Mouse (Mus musculus) MEL (cell line): Measurements from ENCODE around the gene Slc25a33. TPM values are rescaled to one million over a fixed set of nuclear protein-coding genes. Genes with fewer than 3 reads are reported as not detected.

ENCODE experiments used
- DNase-seq: peaks from one replicate; pipeline ENCODE4 v3.0.0; 2011; ENCODE audit warnings: low read depth, low spot score
- H3K27ac ChIP-seq: 2 replicates; pipeline ENCODE4 v1.5.1; 2012; ENCODE audit warnings: low read depth, mild to moderate bottlenecking, control low read depth, low read length, moderate library complexity; ENCODE audit not compliant: control insufficient read depth
- H3K27me3 ChIP-seq, 2 experiments: fragments of 150-350 bp in 1 of 2; sonication (generic) in 1 of 2; 2 replicates each; pipeline ENCODE4 v1.6.1; 2012; ENCODE audit warnings: low read length in 2 of 2, mild to moderate bottlenecking in 2 of 2, improper control_type of control experiment in 1 of 2, moderate library complexity in 1 of 2; ENCODE audit not compliant: insufficient read depth in 2 of 2, control insufficient read depth in 1 of 2
- H3K36me3 ChIP-seq, 2 experiments: 2 replicates each; pipeline ENCODE4 v1.6.1; 2012 to 2014; ENCODE audit warnings: low read length in 2 of 2, improper control_type of control experiment in 1 of 2, inconsistent platforms in 1 of 2, mild to moderate bottlenecking in 1 of 2; ENCODE audit not compliant: insufficient read depth in 2 of 2, control insufficient read depth in 1 of 2
- H3K4me1 ChIP-seq, 2 experiments: fragments of 150-350 bp in 1 of 2; sonication (generic) in 1 of 2; 2 replicates each; pipeline ENCODE4 v1.6.1; 2012; ENCODE audit warnings: low read length in 2 of 2, improper control_type of control experiment in 1 of 2, mild to moderate bottlenecking in 1 of 2; ENCODE audit not compliant: insufficient read depth in 2 of 2, control insufficient read depth in 1 of 2
- H3K4me3 ChIP-seq, 2 experiments: fragments of 150-350 bp in 1 of 2; sonication (generic) in 1 of 2; 2 replicates each; pipeline ENCODE4 v1.5.1; 2012; ENCODE audit warnings: low read depth in 2 of 2, low read length in 2 of 2, mild to moderate bottlenecking in 2 of 2, moderate library complexity in 2 of 2, control low read depth in 1 of 2, improper control_type of control experiment in 1 of 2; ENCODE audit not compliant: control insufficient read depth in 1 of 2, insufficient read depth in 1 of 2
- H3K79me2 ChIP-seq: 2 replicates; pipeline ENCODE4 v1.6.1; 2012; ENCODE audit warnings: mild to moderate bottlenecking, low read length, moderate library complexity; ENCODE audit not compliant: control insufficient read depth, poor library complexity, insufficient read depth
- H3K9ac ChIP-seq: 2 replicates; pipeline ENCODE4 v1.6.1; 2012; ENCODE audit warnings: low read depth, mild to moderate bottlenecking, control low read depth, low read length, moderate library complexity; ENCODE audit not compliant: control insufficient read depth, poor library complexity, severe bottlenecking
- H3K9me3 ChIP-seq: fragments of 150-350 bp; sonication (generic); replicated peaks from 2 replicates; pipeline ENCODE4 v1.6.1; 2012; ENCODE audit warnings: mild to moderate bottlenecking, low read length, improper control_type of control experiment, moderate library complexity; ENCODE audit not compliant: insufficient read depth
- BHLHE40 ChIP-seq: IDR thresholded peaks from 2 replicates; pipeline ENCODE4 v1.6.1; 2012; ENCODE audit warnings: low read depth, mild to moderate bottlenecking, inconsistent platforms, low read length, improper control_type of control experiment, borderline replicate concordance
- CHD1 ChIP-seq: IDR thresholded peaks from 2 replicates; pipeline ENCODE4 v1.6.1; 2012; ENCODE audit warnings: low read depth, mild to moderate bottlenecking, inconsistent platforms, low read length, improper control_type of control experiment
- CTCF ChIP-seq, 3 experiments: IDR thresholded peaks in 2 of 3; conservative IDR thresholded peaks in 1 of 3; 2 replicates each; pipeline ENCODE4 v1.5.1; 2011 to 2012; ENCODE audit warnings: low read length in 3 of 3, low read depth in 2 of 3, mild to moderate bottlenecking in 2 of 3, improper control_type of control experiment in 1 of 3, inconsistent platforms in 1 of 3, mixed read lengths in 1 of 3, moderate library complexity in 1 of 3; ENCODE audit not compliant: control insufficient read depth in 1 of 3, insufficient read depth in 1 of 3, poor library complexity in 1 of 3, severe bottlenecking in 1 of 3
- EP300 ChIP-seq, 2 experiments: IDR thresholded peaks; 2 replicates each; pipeline ENCODE4 v1.6.1; 2011; ENCODE audit warnings: improper control_type of control experiment in 2 of 2, low read length in 2 of 2, low read depth in 1 of 2, mild to moderate bottlenecking in 1 of 2
- ETS1 ChIP-seq: IDR thresholded peaks from 2 replicates; pipeline ENCODE4 v1.6.1; 2012; ENCODE audit warnings: low read depth, mild to moderate bottlenecking, inconsistent platforms, low read length, improper control_type of control experiment, moderate library complexity
- GATA1 ChIP-seq: IDR thresholded peaks from 2 replicates; pipeline ENCODE4 v1.6.1; 2011; ENCODE audit warnings: low read depth, low read length, improper control_type of control experiment
- HCFC1 ChIP-seq: IDR thresholded peaks from 2 replicates; pipeline ENCODE4 v1.6.1; 2012; ENCODE audit warnings: low read depth, mild to moderate bottlenecking, inconsistent platforms, low read length, improper control_type of control experiment, moderate library complexity
- JUND ChIP-seq: IDR thresholded peaks from 2 replicates; pipeline ENCODE4 v1.6.1; 2011; ENCODE audit warnings: low read depth, mild to moderate bottlenecking, improper control_type of control experiment, low read length
- KAT2A ChIP-seq: conservative IDR thresholded peaks from 2 replicates; pipeline ENCODE4 v1.6.1; 2012; ENCODE audit warnings: low read depth, low read length, improper control_type of control experiment, inconsistent platforms
- MAFK ChIP-seq: IDR thresholded peaks from 2 replicates; pipeline ENCODE4 v1.6.1; 2011; ENCODE audit warnings: low read depth, mild to moderate bottlenecking, low read length, improper control_type of control experiment, borderline replicate concordance
- MAZ ChIP-seq: IDR thresholded peaks from 2 replicates; pipeline ENCODE4 v1.6.1; 2012; ENCODE audit warnings: low read depth, mild to moderate bottlenecking, inconsistent platforms, low read length, improper control_type of control experiment
- MEF2A ChIP-seq: IDR thresholded peaks from 2 replicates; pipeline ENCODE4 v1.6.1; 2014; ENCODE audit warnings: low read depth, mild to moderate bottlenecking, inconsistent platforms, low read length, improper control_type of control experiment; ENCODE audit not compliant: poor library complexity, insufficient replicate concordance, severe bottlenecking; ENCODE audit errors: extremely low read depth
- MXI1 ChIP-seq: IDR thresholded peaks from 2 replicates; pipeline ENCODE4 v1.6.1; 2011; ENCODE audit warnings: mild to moderate bottlenecking, low read depth, low read length, improper control_type of control experiment
- MYB ChIP-seq: IDR thresholded peaks from 2 replicates; pipeline ENCODE4 v1.6.1; 2011; ENCODE audit warnings: mild to moderate bottlenecking, low read depth, low read length, improper control_type of control experiment
- MYC ChIP-seq: IDR thresholded peaks from 2 replicates; pipeline ENCODE4 v1.6.1; 2011; ENCODE audit warnings: low read depth, mild to moderate bottlenecking, low read length, improper control_type of control experiment, moderate library complexity
- NELFE ChIP-seq: IDR thresholded peaks from 2 replicates; pipeline ENCODE4 v1.6.1; 2011; ENCODE audit warnings: low read depth, low read length, improper control_type of control experiment
- NRF1 ChIP-seq: IDR thresholded peaks from 2 replicates; pipeline ENCODE4 v1.6.1; 2014; ENCODE audit warnings: low read depth, mild to moderate bottlenecking, inconsistent platforms, low read length, improper control_type of control experiment, moderate library complexity; ENCODE audit not compliant: poor library complexity, insufficient read depth, severe bottlenecking
- POLR2A ChIP-seq, 2 experiments: IDR thresholded peaks; 2 replicates each; pipeline ENCODE4 v1.6.1; 2011 to 2012; ENCODE audit warnings: low read length in 2 of 2, mild to moderate bottlenecking in 2 of 2, control low read depth in 1 of 2, improper control_type of control experiment in 1 of 2, low read depth in 1 of 2, moderate library complexity in 1 of 2; ENCODE audit not compliant: control insufficient read depth in 1 of 2, insufficient read depth in 1 of 2, poor library complexity in 1 of 2
- POLR2AphosphoS2 ChIP-seq: IDR thresholded peaks from 2 replicates; pipeline ENCODE4 v1.6.1; 2011; ENCODE audit warnings: low read length, improper control_type of control experiment
- POLR2AphosphoS5 ChIP-seq: IDR thresholded peaks from 2 replicates; pipeline ENCODE4 v1.6.1; 2012; ENCODE audit warnings: low read depth, borderline replicate concordance, mild to moderate bottlenecking, inconsistent platforms, low read length, moderate library complexity, mixed read lengths
- RAD21 ChIP-seq: IDR thresholded peaks from 2 replicates; pipeline ENCODE4 v1.6.1; 2011; ENCODE audit warnings: mild to moderate bottlenecking, low read depth, low read length, improper control_type of control experiment
- RCOR1 ChIP-seq: IDR thresholded peaks from 2 replicates; pipeline ENCODE4 v1.6.1; 2012; ENCODE audit warnings: low read depth, mild to moderate bottlenecking, inconsistent platforms, low read length, improper control_type of control experiment
- SIN3A ChIP-seq: IDR thresholded peaks from 2 replicates; pipeline ENCODE4 v1.6.1; 2012; ENCODE audit warnings: low read length, improper control_type of control experiment, inconsistent platforms
- SMC3 ChIP-seq: IDR thresholded peaks from 2 replicates; pipeline ENCODE4 v1.6.1; 2011; ENCODE audit warnings: low read depth, low read length, improper control_type of control experiment
- TBP ChIP-seq: IDR thresholded peaks from 2 replicates; pipeline ENCODE4 v1.8.0; 2011; ENCODE audit warnings: low read depth, low read length, improper control_type of control experiment
- TCF12 ChIP-seq: IDR thresholded peaks from 2 replicates; pipeline ENCODE4 v1.6.1; 2014; ENCODE audit warnings: low read depth, mild to moderate bottlenecking, inconsistent platforms, low read length, improper control_type of control experiment, moderate library complexity
- UBTF ChIP-seq: IDR thresholded peaks from 2 replicates; pipeline ENCODE4 v1.6.1; 2012; ENCODE audit warnings: low read depth, mild to moderate bottlenecking, inconsistent platforms, low read length, improper control_type of control experiment, moderate library complexity, borderline replicate concordance; ENCODE audit not compliant: insufficient read depth
- USF1 ChIP-seq: IDR thresholded peaks from 2 replicates; pipeline ENCODE4 v1.6.1; 2014; ENCODE audit warnings: low read depth, mild to moderate bottlenecking, inconsistent platforms, low read length, improper control_type of control experiment, moderate library complexity
- ZC3H11A ChIP-seq: IDR thresholded peaks from 2 replicates; pipeline ENCODE4 v1.6.1; 2012; ENCODE audit warnings: low read depth, mild to moderate bottlenecking, inconsistent platforms, low read length, improper control_type of control experiment
- ZKSCAN1 ChIP-seq: IDR thresholded peaks from 2 replicates; pipeline ENCODE4 v1.6.1; 2012; ENCODE audit warnings: low read depth, mild to moderate bottlenecking, inconsistent platforms, low read length, improper control_type of control experiment, moderate library complexity
- ZMIZ1 ChIP-seq: IDR thresholded peaks from 2 replicates; pipeline ENCODE4 v1.6.1; 2012; ENCODE audit warnings: low read depth, mild to moderate bottlenecking, inconsistent platforms, low read length, improper control_type of control experiment, moderate library complexity
- ZNF384 ChIP-seq: IDR thresholded peaks from 2 replicates; pipeline ENCODE4 v1.6.1; 2012; ENCODE audit warnings: low read depth, mild to moderate bottlenecking, inconsistent platforms, low read length, improper control_type of control experiment
- polyA plus RNA-seq, 2 experiments: library from polyadenylated mRNA; stranded (reverse) in 1 of 2; unstranded in 1 of 2; fragments of >175 nt in 1 of 2; fragments of >200 nt in 1 of 2; gene quantifications; 2 replicates each; pipeline versions ENCODE4 v1.2.1 to v1.2.4; 2012; ENCODE audit warnings: low replicate concordance in 2 of 2, low read depth in 1 of 2; ENCODE audit not compliant: insufficient read length in 2 of 2, insufficient read depth in 1 of 2, missing spikeins in 1 of 2
- total RNA-seq: library from RNA; depleted of rRNA; stranded (reverse); fragments of 300-350 nt; gene quantifications from 2 replicates; pipeline ENCODE4 v1.2.3, GENCODE M21; 2012

Gene Slc25a33
- total and polyA plus RNA-seq, 3 experiments = 20.6 to 103 (median 24.8) TPM

DNA sequence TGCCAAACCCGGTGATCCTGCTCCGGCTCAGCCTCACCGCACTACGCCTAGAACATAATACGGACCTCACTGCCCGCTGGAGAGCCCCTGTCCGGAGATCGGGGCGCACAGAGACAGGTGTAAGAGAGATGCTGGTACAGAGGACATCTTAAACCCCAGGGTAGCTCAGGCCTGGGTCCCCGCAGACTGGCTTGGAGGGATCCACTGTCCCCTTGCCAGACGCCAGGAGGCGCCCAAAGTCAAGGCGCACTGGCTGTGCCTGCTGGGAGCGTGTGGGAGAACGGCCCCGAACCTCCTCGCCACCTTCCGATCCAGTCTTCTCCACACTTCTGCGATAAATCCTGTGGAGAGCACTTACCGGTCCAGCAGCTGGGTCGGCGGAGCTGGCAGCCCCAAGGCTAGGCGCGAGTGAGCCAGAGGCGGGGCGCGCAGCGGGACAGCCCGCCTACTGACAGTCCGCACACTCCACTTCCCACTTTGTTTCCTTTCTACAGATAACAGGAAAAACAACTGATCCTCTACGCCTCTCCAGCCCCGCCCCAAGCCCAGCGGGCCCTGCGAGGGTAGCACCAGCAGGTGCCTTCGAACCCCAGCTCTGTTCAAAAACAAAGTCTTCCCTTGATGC is 75.8 kb downstream of the Slc25a33 start (continued):
- peak; percentile 47; the same call in 1 of the 2 replicates for TF ChIP-seq HCFC1

DNA sequence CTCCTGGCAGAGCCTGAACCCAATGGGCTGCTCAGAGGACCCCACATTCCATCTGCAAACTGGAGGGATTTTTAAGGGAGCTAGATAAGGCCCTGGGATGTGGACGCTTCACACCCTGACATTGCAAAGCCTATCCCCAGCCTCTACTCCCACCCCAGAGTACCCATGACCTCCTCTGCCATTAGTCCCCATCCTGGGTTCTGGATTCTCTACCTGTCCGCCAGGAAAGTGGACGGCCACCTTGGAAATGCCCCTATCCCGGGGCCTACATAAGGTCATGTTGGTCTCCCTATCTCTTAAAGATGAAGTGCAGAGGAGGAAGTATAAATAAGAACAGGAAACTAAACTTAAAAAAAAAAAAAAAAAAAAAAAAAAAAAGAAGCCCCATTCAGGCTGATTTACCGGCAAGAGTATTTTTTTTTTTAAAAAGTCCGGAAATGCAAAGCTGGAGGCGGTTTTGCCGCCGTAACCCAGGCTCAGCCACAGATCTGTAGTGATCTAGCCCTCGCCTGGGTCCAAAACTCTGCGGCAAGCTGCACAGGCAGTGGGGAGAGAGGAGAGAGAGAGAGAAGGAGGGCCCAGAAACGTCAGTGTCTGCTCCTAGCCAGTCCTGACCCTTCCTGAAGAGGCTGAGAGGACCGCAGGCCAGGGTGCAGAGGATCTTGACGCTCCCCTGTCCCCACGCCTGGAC is 76.4 kb downstream of the Slc25a33 start:
- peaks cover 16 to 39% of the 10 kb centered on the region in 2 experiments for H3K4me1 ChIP-seq
- TF ChIP-seq POLR2AphosphoS5 (no peak), RCOR1 (peak; percentile 49; the same call in 1 of the 2 replicates), USF1 (no peak), UBTF (no peak), HCFC1 (peak; percentile 44), MAZ (0 out of 2 replicates have a peak, but pooled peaks have one; percentile 40), CTCF (IDR thresholded peaks at IDR 0.05 in 2 of 3, conservative IDR thresholded peaks at IDR 0.05 in 1 of 3; ENCODE audit: control insufficient read depth in 1 of 3, insufficient read depth in 1 of 3, low read depth in 2 of 3, low read length in 3 of 3, poor library complexity in 1 of 3, severe bottlenecking in 1 of 3) (no peak), MYC (no peak), ZKSCAN1 (peak; percentile 44; the same call in 1 of the 2 replicates), POLR2A (IDR thresholded peaks at IDR 0.05; ENCODE audit: control insufficient read depth in 1 of 2, insufficient read depth in 1 of 2, low read depth in 1 of 2, low read length in 2 of 2, poor library complexity in 1 of 2) (no peak), ETS1 (peak; percentile 62; the same call in 1 of the 2 replicates), MAFK (no peak), SMC3 (no peak), KAT2A (no peak), ZNF384 (peak; percentile 100), BHLHE40 (no peak), ZMIZ1 (no peak), RAD21 (no peak), MYB (no peak), MXI1 (no peak), MEF2A (no peak), CHD1 (0 out of 2 replicates have a peak, but pooled peaks have one; percentile 29), NELFE (no peak), POLR2AphosphoS2 (no peak), GATA1 (0 out of 2 replicates have a peak, but pooled peaks have one; percentile 20), TBP (peak; percentile 49), NRF1 (no peak), TCF12 (no peak), JUND (no peak), EP300 (IDR thresholded peaks at IDR 0.05; ENCODE audit: low read depth in 1 of 2, low read length in 2 of 2) (peak; percentile 49 to 63), SIN3A (peak; percentile 59), ZC3H11A (no peak)

More for the DNA sequence above, 76.4 kb downstream of the Slc25a33 start:
- Histone ChIP-seq H3K9ac (peak overlapping the region; percentile 88), H3K79me2 (peaks cover 29% of the 10 kb centered on the region), H3K9me3 (no peaks in the 10 kb centered on the region), H3K36me3 (peaks cover 0 to 26% of the 10 kb centered on the region in 2 experiments; a peak in 2 of 4 replicates), H3K27me3 (no peaks in the 10 kb centered on the region), H3K27ac (peak overlapping the region; percentile 92), H3K4me3 (peak overlapping the region; percentile 79 to 86)
- DNase-seq = peak; percentile 82
